ENCODE assay signal across 8 mouse cellular contexts in genomic region chr3:83862956-83863355, GRCm38 (mm10). TPM values are rescaled to one million over a fixed set of nuclear protein-coding genes. Genes with fewer than 3 reads are reported as not detected.
DNase-seq lines count a peak whose midpoint lies in the region; ATAC-seq lines count a peak whose summit lies in the region.

No protein-coding gene starts in this region.

- no peaks in the 10 kb centered on the region for H3K4me1 ChIP-seq in kidney, embryonic 14.5 days (ENCODE audit: control insufficient read depth, insufficient read depth, low read length)
- 0 out of 2 replicates have a peak, but pooled peaks cover 7% of the 10 kb centered on the region for H3K4me1 ChIP-seq in embryonic facial prominence, embryonic 10.5 days
- H3K4me1 ChIP-seq in heart, embryonic 12.5 days (replicated peaks) = peaks cover 16% of the 10 kb centered on the region
- H3K4me1 ChIP-seq in stomach, embryonic 14.5 days (ENCODE audit: control insufficient read depth, insufficient read depth, low read length) = no peaks in the 10 kb centered on the region
- no peaks in the 10 kb centered on the region for H3K4me1 ChIP-seq in forebrain, embryonic 10.5 days

- H3K4me3 ChIP-seq in kidney, embryonic 14.5 days (ENCODE audit: low read length) = no peak overlapping the region
- no peak overlapping the region for H3K4me3 ChIP-seq in embryonic facial prominence, embryonic 10.5 days
- no peak overlapping the region for H3K4me3 ChIP-seq in heart, embryonic 12.5 days
- H3K4me3 ChIP-seq in macrophage (ENCODE audit: inconsistent target) = no peak overlapping the region
- no peak overlapping the region for H3K4me3 ChIP-seq in stomach, embryonic 14.5 days (ENCODE audit: low read depth, low read length)
- no peak overlapping the region for H3K4me3 ChIP-seq in forebrain, embryonic 10.5 days

- H3K27me3 ChIP-seq in kidney, embryonic 14.5 days (ENCODE audit: control insufficient read depth, insufficient read depth, low read length) = no peaks in the 10 kb centered on the region
- H3K27me3 ChIP-seq in embryonic facial prominence, embryonic 10.5 days (replicated peaks; ENCODE audit: low read depth, poor library complexity, severe bottlenecking) = no peaks in the 10 kb centered on the region
- H3K27me3 ChIP-seq in heart, embryonic 12.5 days (replicated peaks) = no peaks in the 10 kb centered on the region
- no peaks in the 10 kb centered on the region for H3K27me3 ChIP-seq in stomach, embryonic 14.5 days (ENCODE audit: control insufficient read depth, insufficient read depth, low read length)
- no peaks in the 10 kb centered on the region for H3K27me3 ChIP-seq in forebrain, embryonic 10.5 days (ENCODE audit: poor library complexity, severe bottlenecking)

- no peak overlapping the region for H3K9ac ChIP-seq in kidney, embryonic 14.5 days (ENCODE audit: low read depth, low read length)
- no peak overlapping the region for H3K9ac ChIP-seq in heart, embryonic 12.5 days
- H3K9ac ChIP-seq in stomach, embryonic 14.5 days (replicated peaks; ENCODE audit: low read depth, low read length) = no peak overlapping the region

- H3K36me3 ChIP-seq in kidney, embryonic 14.5 days (ENCODE audit: control insufficient read depth, insufficient read depth, low read length) = no peaks in the 10 kb centered on the region
- H3K36me3 ChIP-seq in embryonic facial prominence, embryonic 10.5 days (replicated peaks) = no peaks in the 10 kb centered on the region
- no peaks in the 10 kb centered on the region for H3K36me3 ChIP-seq in heart, embryonic 12.5 days
- H3K36me3 ChIP-seq in macrophage (ENCODE audit: inconsistent target) = no peaks in the 10 kb centered on the region
- no peaks in the 10 kb centered on the region for H3K36me3 ChIP-seq in stomach, embryonic 14.5 days (ENCODE audit: control insufficient read depth, insufficient read depth, low read length)
- no peaks in the 10 kb centered on the region for H3K36me3 ChIP-seq in forebrain, embryonic 10.5 days (replicated peaks)

- H3K4me2 ChIP-seq in kidney, embryonic 14.5 days (replicated peaks; ENCODE audit: low read depth, low read length) = no peak overlapping the region
- H3K4me2 ChIP-seq in heart, embryonic 12.5 days = peak overlapping the region; percentile 37
- no peak overlapping the region for H3K4me2 ChIP-seq in stomach, embryonic 14.5 days (replicated peaks; ENCODE audit: low read depth, low read length)

- H3K27ac ChIP-seq in kidney, embryonic 14.5 days (ENCODE audit: low read depth, low read length) = no peak overlapping the region
- no peak overlapping the region for H3K27ac ChIP-seq in embryonic facial prominence, embryonic 10.5 days (replicated peaks)
- peak overlapping the region; percentile 56 for H3K27ac ChIP-seq in heart, embryonic 12.5 days (ENCODE audit: poor library complexity, severe bottlenecking)
- H3K27ac ChIP-seq in macrophage = peak overlapping the region; percentile 86
- no peak overlapping the region for H3K27ac ChIP-seq in stomach, embryonic 14.5 days (ENCODE audit: low read length)
- H3K27ac ChIP-seq in forebrain, embryonic 10.5 days = no peak overlapping the region

- H3K79me2 ChIP-seq in macrophage (ENCODE audit: inconsistent target) = no peaks in the 10 kb centered on the region

- ATAC-seq in kidney, embryonic 14.5 days (ENCODE audit: low FRiP score, low TSS enrichment) = no peak
- no peak for ATAC-seq in heart, embryonic 12.5 days (ENCODE audit: insufficient number of reproducible peaks, low FRiP score)
- ATAC-seq in stomach, embryonic 14.5 days (ENCODE audit: insufficient number of reproducible peaks, insufficient read depth, low FRiP score, low read depth) = peak; percentile 42; the same call in 1 of the 2 replicates

- H3K9me3 ChIP-seq in kidney, embryonic 14.5 days (ENCODE audit: control insufficient read depth, low read length) = no peaks in the 10 kb centered on the region
- no peaks in the 10 kb centered on the region for H3K9me3 ChIP-seq in embryonic facial prominence, embryonic 10.5 days
- no peaks in the 10 kb centered on the region for H3K9me3 ChIP-seq in heart, embryonic 12.5 days (replicated peaks)
- H3K9me3 ChIP-seq in stomach, embryonic 14.5 days (ENCODE audit: control insufficient read depth, low read depth, low read length) = no peaks in the 10 kb centered on the region
- no peaks in the 10 kb centered on the region for H3K9me3 ChIP-seq in forebrain, embryonic 10.5 days

- peak; percentile 50 for DNase-seq in kidney, adult 18-20 months
- peak; percentile 7 for DNase-seq in embryonic facial prominence, embryonic 10.5 days (ENCODE audit: low spot score)
- DNase-seq in left cerebral cortex, adult 18-20 months (ENCODE audit: low spot score in 2 of 2) = peak; percentile 40 to 56
- no peak for DNase-seq in forebrain, embryonic 10.5 days (ENCODE audit: extremely low spot score, low spot score)

- WGBS in kidney, embryonic 14.5 days = 52% methylated on average over 1 of the region's 1 CpGs
- WGBS in embryonic facial prominence, embryonic 10.5 days = 46% methylated on average over 1 of the region's 1 CpGs
- 4% methylated on average over 1 of the region's 1 CpGs for WGBS in heart, embryonic 12.5 days
- 0% methylated on average over 1 of the region's 1 CpGs for WGBS in macrophage (ENCODE audit: missing documents)
- WGBS in stomach, embryonic 14.5 days = 26% methylated on average over 1 of the region's 1 CpGs
- WGBS in forebrain, embryonic 10.5 days = 49% methylated on average over 1 of the region's 1 CpGs

RNA-seq across cellular contexts. Expression of gene Tlr2, which starts 21.4 kb away (rescaled TPM):
- 1.3 and 3.4 TPM in 2 replicates for polyA plus RNA-seq in kidney, embryonic 14.5 days (2014; fragmentation: Nextera tagmentation; extraction: Ambion mirVana)
- polyA plus RNA-seq in embryonic facial prominence, embryonic 10.5 days (2016; fragmentation: Nextera tagmentation; extraction: Ambion mirVana) = 1.1 and 2.0 TPM in 2 replicates
- polyA plus RNA-seq in heart, embryonic 12.5 days (2016; fragmentation: Nextera tagmentation; extraction: Ambion mirVana) = 2.6 and 2.8 TPM in 2 replicates
- under 1 TPM; 0.77 to 0.84 TPM for total RNA-seq in left cerebral cortex, adult 18-20 months (2021)
- 100 to 1,000 TPM in 17 of 26 experiments, 10 to 100 TPM in 9; 22.9 to 531 (median 170) TPM for total RNA-seq in macrophage (2018; cell fraction: chromatin; rRNA removed)
- 1,000 to 10,000 TPM in 1 of 26 experiments, 100 to 1,000 TPM in 22, 10 to 100 TPM in 3; 63.0 to 1,088 (median 155) TPM for total RNA-seq in macrophage (2018; cell fraction: cytosol; rRNA removed)
- 100 to 1,000 TPM in 25 of 26 experiments, 10 to 100 TPM in 1; 53.8 to 939 (median 384) TPM for total RNA-seq in macrophage (2018; cell fraction: nucleus; rRNA removed)
- polyA plus RNA-seq in macrophage (2018) = 28.8 to 125 TPM (median 41.5 TPM) in 3 replicates
- polyA plus RNA-seq in stomach, embryonic 14.5 days (2014; fragmentation: Nextera tagmentation; extraction: Ambion mirVana) = 2.9 and 4.8 TPM in 2 replicates
- 1.0 and 1.2 TPM in 2 replicates for polyA plus RNA-seq in forebrain, embryonic 10.5 days (2016; fragmentation: Nextera tagmentation; extraction: Ambion mirVana)

Comparison
In these comparisons a context has a peak if more than half of its experiments do, and no peak if none do; other contexts are left out.
1. H3K27ac ChIP-seq: peak in heart, embryonic 12.5 days (single experiment) and macrophage (single experiment); none in kidney, embryonic 14.5 days (single experiment), embryonic facial prominence, embryonic 10.5 days (single experiment), stomach, embryonic 14.5 days (single experiment) and forebrain, embryonic 10.5 days (single experiment).